Mouse (Mus musculus): ENCODE results near the gene Prkcb. TPM values are rescaled to one million over a fixed set of nuclear protein-coding genes. Genes with fewer than 3 reads are reported as not detected.

Prkcb gene
- polyA plus RNA-seq, 1 experiment from 2014 or later = 148 TPM

- 52% methylated on average over 12 of the region's 12 CpGs for WGBS
- Histone ChIP-seq H3K27ac (ENCODE audit: low read length) (no peak overlapping the region), H3K4me1 (ENCODE audit: control insufficient read depth, insufficient read depth, low read length) (peaks cover 6% of the 10 kb centered on the region; the same call in 1 of the 2 replicates), H3K4me3 (ENCODE audit: low read depth, low read length) (no peak overlapping the region), H3K9me3 (replicated peaks; ENCODE audit: control insufficient read depth, low read length, poor library complexity, severe bottlenecking) (no peaks in the 10 kb centered on the region), H3K4me2 (ENCODE audit: low read length) (no peak overlapping the region), H3K9ac (ENCODE audit: low read depth, low read length) (no peak overlapping the region), H3K27me3 (ENCODE audit: control insufficient read depth, insufficient read depth, low read depth, low read length) (no peaks in the 10 kb centered on the region), H3K36me3 (ENCODE audit: control insufficient read depth, insufficient read depth, low read length) (no peaks in the 10 kb centered on the region)
- ATAC-seq = no peak
Observed at GRCm38 (mm10) chr7:122415904-122416303, 127.4 kb downstream of the Prkcb start.

- no peak overlapping the region for H3K27ac ChIP-seq (ENCODE audit: low read length)
- 84% methylated on average over 3 of the region's 3 CpGs for WGBS
- H3K9ac ChIP-seq (ENCODE audit: low read depth, low read length) = no peak overlapping the region
- H3K36me3 ChIP-seq (ENCODE audit: control insufficient read depth, insufficient read depth, low read length) = no peaks in the 10 kb centered on the region
- H3K9me3 ChIP-seq (replicated peaks; ENCODE audit: control insufficient read depth, low read length, poor library complexity, severe bottlenecking) = no peaks in the 10 kb centered on the region
- H3K27me3 ChIP-seq (ENCODE audit: control insufficient read depth, insufficient read depth, low read depth, low read length) = no peaks in the 10 kb centered on the region
- ATAC-seq = no peak
- peaks cover 8% of the 10 kb centered on the region; the same call in 1 of the 2 replicates for H3K4me1 ChIP-seq (ENCODE audit: control insufficient read depth, insufficient read depth, low read length)
- H3K4me2 ChIP-seq (ENCODE audit: low read length) = no peak overlapping the region
- H3K4me3 ChIP-seq (ENCODE audit: low read depth, low read length) = no peak overlapping the region
Observed at GRCm38 (mm10) chr7:122418551-122418950, 130.0 kb downstream of the Prkcb start.

DNA sequence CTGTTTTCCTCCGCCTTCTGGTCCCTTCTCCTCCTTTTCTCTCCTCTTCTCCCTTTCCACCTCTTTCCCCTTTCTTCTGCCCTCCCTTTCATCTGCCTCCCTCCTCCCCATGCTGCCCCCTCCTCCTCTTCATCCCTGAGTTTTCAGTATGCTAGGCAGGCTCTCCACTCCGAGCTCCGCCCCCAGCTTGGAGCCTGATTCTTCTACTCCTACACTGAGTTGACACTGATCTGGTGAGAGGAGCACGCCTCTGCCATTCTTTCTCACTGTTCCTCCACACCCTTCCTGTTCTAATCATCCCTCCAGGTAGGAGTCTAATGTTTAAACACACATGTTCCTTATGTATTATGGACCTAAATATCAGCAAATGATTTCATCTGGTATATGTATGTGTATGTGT, 135.3 kb downstream of the Prkcb start:
- H3K4me3 ChIP-seq (ENCODE audit: low read depth, low read length) = no peak overlapping the region
- H3K9me3 ChIP-seq (replicated peaks; ENCODE audit: control insufficient read depth, low read length, poor library complexity, severe bottlenecking) = no peaks in the 10 kb centered on the region
- no peak overlapping the region for H3K9ac ChIP-seq (ENCODE audit: low read depth, low read length)
- WGBS = 40% methylated on average over 4 of the region's 4 CpGs
- H3K36me3 ChIP-seq (ENCODE audit: control insufficient read depth, insufficient read depth, low read length) = no peaks in the 10 kb centered on the region
- H3K27me3 ChIP-seq (ENCODE audit: control insufficient read depth, insufficient read depth, low read depth, low read length) = no peaks in the 10 kb centered on the region
- H3K27ac ChIP-seq (ENCODE audit: low read length) = no peak overlapping the region
- no peak overlapping the region for H3K4me2 ChIP-seq (ENCODE audit: low read length)
- 0 out of 2 replicates have a peak, but pooled peaks cover 2% of the 10 kb centered on the region for H3K4me1 ChIP-seq (ENCODE audit: control insufficient read depth, insufficient read depth, low read length)
- no peak for ATAC-seq

DNA sequence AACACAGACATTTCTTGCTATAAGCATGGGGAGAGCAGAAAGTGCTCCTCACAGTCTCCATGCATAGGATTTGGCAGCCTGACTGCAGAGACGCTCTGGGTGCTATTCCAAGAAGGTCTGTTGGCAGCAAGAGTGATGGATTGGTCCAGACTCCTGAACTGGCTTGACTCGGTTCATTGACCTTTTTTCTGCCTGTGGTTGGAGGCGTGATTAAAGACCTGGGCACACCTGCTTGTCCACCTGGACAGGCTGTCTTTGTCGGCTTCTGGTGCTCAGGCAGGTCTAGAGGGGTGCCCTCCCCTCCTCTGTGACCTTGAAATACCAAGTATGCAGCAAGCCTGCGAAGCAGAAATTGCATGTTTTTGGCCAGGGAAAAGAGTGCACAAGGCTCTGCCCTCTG, 140.6 kb downstream of the Prkcb start:
- no peaks in the 10 kb centered on the region for H3K4me1 ChIP-seq (ENCODE audit: control insufficient read depth, insufficient read depth, low read length)
- no peak overlapping the region for H3K9ac ChIP-seq (ENCODE audit: low read depth, low read length)
- ATAC-seq = no peak
- H3K4me2 ChIP-seq (ENCODE audit: low read length) = no peak overlapping the region
- WGBS = 88% methylated on average over 5 of the region's 5 CpGs
- H3K27ac ChIP-seq (ENCODE audit: low read length) = no peak overlapping the region
- no peak overlapping the region for H3K4me3 ChIP-seq (ENCODE audit: low read depth, low read length)
- H3K36me3 ChIP-seq (ENCODE audit: control insufficient read depth, insufficient read depth, low read length) = no peaks in the 10 kb centered on the region
- H3K27me3 ChIP-seq (ENCODE audit: control insufficient read depth, insufficient read depth, low read depth, low read length) = no peaks in the 10 kb centered on the region
- no peaks in the 10 kb centered on the region for H3K9me3 ChIP-seq (replicated peaks; ENCODE audit: control insufficient read depth, low read length, poor library complexity, severe bottlenecking)

GRCm38 (mm10) chr7:122432401-122432800, 143.8 kb downstream of the Prkcb start:
- ATAC-seq = no peak
- no peaks in the 10 kb centered on the region for H3K36me3 ChIP-seq (ENCODE audit: control insufficient read depth, insufficient read depth, low read length)
- H3K9me3 ChIP-seq (replicated peaks; ENCODE audit: control insufficient read depth, low read length, poor library complexity, severe bottlenecking) = no peaks in the 10 kb centered on the region
- H3K4me1 ChIP-seq (ENCODE audit: control insufficient read depth, insufficient read depth, low read length) = no peaks in the 10 kb centered on the region
- no peak overlapping the region for H3K4me3 ChIP-seq (ENCODE audit: low read depth, low read length)
- H3K9ac ChIP-seq (ENCODE audit: low read depth, low read length) = no peak overlapping the region
- H3K27ac ChIP-seq (ENCODE audit: low read length) = no peak overlapping the region
- H3K27me3 ChIP-seq (ENCODE audit: control insufficient read depth, insufficient read depth, low read depth, low read length) = no peaks in the 10 kb centered on the region
- H3K4me2 ChIP-seq (ENCODE audit: low read length) = no peak overlapping the region
- WGBS = 79% methylated on average over 4 of the region's 4 CpGs

DNA sequence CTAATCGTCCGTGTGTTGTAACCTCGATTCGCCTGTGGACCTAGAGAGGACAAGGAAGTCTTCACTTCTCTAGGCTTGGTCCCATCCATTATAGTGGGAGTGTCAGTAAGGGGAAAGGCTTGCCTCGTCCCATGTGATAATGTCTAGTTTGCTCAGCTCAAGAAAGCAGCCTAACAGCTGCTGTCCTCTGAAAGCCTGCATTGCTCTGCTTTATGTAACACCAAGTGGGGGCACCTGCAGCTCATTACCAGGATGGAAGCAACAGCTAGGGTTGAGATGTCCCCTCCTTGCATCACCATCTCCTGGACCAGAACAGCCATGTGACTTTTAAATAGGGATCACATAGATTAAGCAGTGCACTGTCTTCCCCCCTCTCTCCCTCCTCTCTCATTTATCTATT, 144.8 kb downstream of the Prkcb start:
- Histone ChIP-seq H3K27ac (ENCODE audit: low read length) (no peak overlapping the region), H3K4me1 (ENCODE audit: control insufficient read depth, insufficient read depth, low read length) (no peaks in the 10 kb centered on the region), H3K36me3 (ENCODE audit: control insufficient read depth, insufficient read depth, low read length) (no peaks in the 10 kb centered on the region), H3K9ac (ENCODE audit: low read depth, low read length) (no peak overlapping the region), H3K4me3 (ENCODE audit: low read depth, low read length) (no peak overlapping the region), H3K27me3 (ENCODE audit: control insufficient read depth, insufficient read depth, low read depth, low read length) (no peaks in the 10 kb centered on the region), H3K4me2 (ENCODE audit: low read length) (no peak overlapping the region), H3K9me3 (replicated peaks; ENCODE audit: control insufficient read depth, low read length, poor library complexity, severe bottlenecking) (no peaks in the 10 kb centered on the region)
- 89% methylated on average over 5 of the region's 5 CpGs for WGBS
- ATAC-seq = no peak

- Histone ChIP-seq H3K27ac (ENCODE audit: low read length) (no peak overlapping the region), H3K27me3 (ENCODE audit: control insufficient read depth, insufficient read depth, low read depth, low read length) (no peaks in the 10 kb centered on the region), H3K36me3 (ENCODE audit: control insufficient read depth, insufficient read depth, low read length) (no peaks in the 10 kb centered on the region), H3K9me3 (replicated peaks; ENCODE audit: control insufficient read depth, low read length, poor library complexity, severe bottlenecking) (no peaks in the 10 kb centered on the region), H3K4me1 (ENCODE audit: control insufficient read depth, insufficient read depth, low read length) (no peaks in the 10 kb centered on the region), H3K4me3 (ENCODE audit: low read depth, low read length) (no peak overlapping the region), H3K9ac (ENCODE audit: low read depth, low read length) (no peak overlapping the region), H3K4me2 (ENCODE audit: low read length) (no peak overlapping the region)
- 86% methylated on average over 4 of the region's 4 CpGs for WGBS
- no peak for ATAC-seq
Observed at GRCm38 (mm10) chr7:122434941-122435340, 146.4 kb downstream of the Prkcb start.

GRCm38 (mm10) chr7:122435561-122435960, 147.0 kb downstream of the Prkcb start:
- ATAC-seq = no peak
- Histone ChIP-seq H3K4me1 (ENCODE audit: control insufficient read depth, insufficient read depth, low read length) (no peaks in the 10 kb centered on the region), H3K9ac (ENCODE audit: low read depth, low read length) (no peak overlapping the region), H3K27me3 (ENCODE audit: control insufficient read depth, insufficient read depth, low read depth, low read length) (no peaks in the 10 kb centered on the region), H3K4me3 (ENCODE audit: low read depth, low read length) (no peak overlapping the region), H3K9me3 (replicated peaks; ENCODE audit: control insufficient read depth, low read length, poor library complexity, severe bottlenecking) (no peaks in the 10 kb centered on the region), H3K36me3 (ENCODE audit: control insufficient read depth, insufficient read depth, low read length) (no peaks in the 10 kb centered on the region), H3K4me2 (ENCODE audit: low read length) (no peak overlapping the region), H3K27ac (ENCODE audit: low read length) (no peak overlapping the region)
- 93% methylated on average over 7 of the region's 7 CpGs for WGBS

DNA sequence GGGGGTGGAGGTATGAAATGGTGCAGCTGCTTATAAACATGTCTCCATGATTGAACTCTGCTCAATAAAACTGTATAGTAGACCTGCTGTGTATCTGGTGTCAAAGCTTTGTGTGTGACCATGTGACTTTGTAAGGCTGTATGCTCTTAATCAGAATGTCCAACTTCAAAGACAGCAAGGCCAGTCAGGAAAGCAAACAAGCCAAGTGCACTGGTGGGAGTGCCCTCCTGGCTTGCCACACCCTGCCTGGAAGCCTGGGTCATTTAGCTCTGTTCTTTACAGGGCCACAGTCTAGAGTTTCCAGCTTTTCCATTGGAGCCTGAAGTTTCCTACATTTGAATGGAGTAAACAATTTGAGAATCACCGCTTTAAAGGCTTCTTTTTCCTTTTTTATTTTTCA, 148.8 kb downstream of the Prkcb start:
- H3K36me3 ChIP-seq (ENCODE audit: control insufficient read depth, insufficient read depth, low read length) = no peaks in the 10 kb centered on the region
- H3K9me3 ChIP-seq (replicated peaks; ENCODE audit: control insufficient read depth, low read length, poor library complexity, severe bottlenecking) = no peaks in the 10 kb centered on the region
- no peak overlapping the region for H3K4me3 ChIP-seq (ENCODE audit: low read depth, low read length)
- H3K27me3 ChIP-seq (ENCODE audit: control insufficient read depth, insufficient read depth, low read depth, low read length) = no peaks in the 10 kb centered on the region
- H3K27ac ChIP-seq (ENCODE audit: low read length) = no peak overlapping the region
- H3K4me2 ChIP-seq (ENCODE audit: low read length) = no peak overlapping the region
- H3K9ac ChIP-seq (ENCODE audit: low read depth, low read length) = no peak overlapping the region
- ATAC-seq = no peak
- no peaks in the 10 kb centered on the region for H3K4me1 ChIP-seq (ENCODE audit: control insufficient read depth, insufficient read depth, low read length)
- 100% methylated on average over 1 of the region's 1 CpGs for WGBS

- no peaks in the 10 kb centered on the region for H3K4me1 ChIP-seq (ENCODE audit: control insufficient read depth, insufficient read depth, low read length)
- no peak overlapping the region for H3K4me3 ChIP-seq (ENCODE audit: low read depth, low read length)
- H3K9me3 ChIP-seq (replicated peaks; ENCODE audit: control insufficient read depth, low read length, poor library complexity, severe bottlenecking) = no peaks in the 10 kb centered on the region
- 59% methylated on average over 6 of the region's 6 CpGs for WGBS
- no peak overlapping the region for H3K9ac ChIP-seq (ENCODE audit: low read depth, low read length)
- no peaks in the 10 kb centered on the region for H3K36me3 ChIP-seq (ENCODE audit: control insufficient read depth, insufficient read depth, low read length)
- ATAC-seq = no peak
- H3K27ac ChIP-seq (ENCODE audit: low read length) = no peak overlapping the region
- H3K27me3 ChIP-seq (ENCODE audit: control insufficient read depth, insufficient read depth, low read depth, low read length) = no peaks in the 10 kb centered on the region
- H3K4me2 ChIP-seq (ENCODE audit: low read length) = no peak overlapping the region
Observed at GRCm38 (mm10) chr7:122445056-122445455, 156.5 kb downstream of the Prkcb start.

All from midbrain, embryonic 16.5 days (tissue).